Mouse (Mus musculus): ENCODE results near the gene Pdgfb.

DNA sequence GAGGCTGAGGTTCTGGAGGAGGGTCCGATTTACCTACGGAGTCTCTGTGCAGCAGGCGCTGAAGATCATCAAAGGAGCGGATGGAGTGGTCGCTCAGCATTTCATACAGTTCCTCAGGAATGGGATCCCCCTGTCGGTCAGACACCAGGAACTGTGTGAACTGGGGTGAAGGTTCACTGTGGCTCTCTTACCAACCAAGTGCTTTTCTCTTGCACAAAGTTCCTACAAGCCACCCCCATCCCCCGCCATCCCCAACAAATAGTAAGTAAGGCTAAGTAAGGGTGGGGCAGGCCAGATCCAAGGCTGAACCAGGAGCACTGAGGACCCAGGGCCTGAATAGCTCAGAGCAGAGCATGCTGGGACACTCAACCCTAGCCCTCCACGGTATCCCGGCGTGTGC, 9.3 kb downstream of the Pdgfb start:
- TF ChIP-seq CTCF (IDR thresholded peaks at IDR 0.05; ENCODE audit: extremely low read depth, insufficient read length, insufficient replicate concordance, low read depth, low read length) (no peak), POLR2A (IDR thresholded peaks at IDR 0.05; ENCODE audit: low read depth, low read length) (no peak)

Measured in small intestine, adult 2 months (tissue).